19 mouse cellular contexts compared by ENCODE assay signal in genomic region chr10:93177471-93177870, GRCm38 (mm10). TPM values are rescaled to one million over a fixed set of nuclear protein-coding genes. Genes with fewer than 3 reads are reported as not detected.
DNase-seq lines count a peak whose midpoint lies in the region; ATAC-seq and TF ChIP-seq lines count a peak whose summit lies in the region.
"Had no signal": no experiment of that assay in that cellular context is flagged by ENCODE, and none has a peak within 500 bp of the region (broad histone marks: within the 10 kb centered on the region; RNA-seq: fewer than 3 reads in every experiment).

No protein-coding gene starts in this region.

- no peak overlapping the region for H3ac ChIP-seq in myocyte (ENCODE audit: control insufficient read depth, insufficient read length)

- WGBS in heart, postnatal 0 days = 10% methylated on average over 5 of the region's 5 CpGs
- WGBS in lung, postnatal 0 days = 49% methylated on average over 5 of the region's 5 CpGs

- ATAC-seq in heart, postnatal 0 days (ENCODE audit: insufficient read depth, low read depth) = 0 out of 2 replicates have a peak, but pooled peaks have one; percentile 40
- ATAC-seq in lung, postnatal 0 days = no peak
- ATAC-seq: forebrain, embryonic 13.5 days; intestine, embryonic 16.5 days had no signal

- peak overlapping the region; percentile 54 for H3K27ac ChIP-seq in gastrocnemius, adult 2 months
- peak overlapping the region; percentile 85 for H3K27ac ChIP-seq in heart, postnatal 0 days (ENCODE audit: low read depth)
- peak overlapping the region; percentile 28 for H3K27ac ChIP-seq in lung, postnatal 0 days (ENCODE audit: low read length)
- H3K27ac ChIP-seq: forebrain, embryonic 13.5 days; hindbrain, embryonic 15.5 days; midbrain, embryonic 10.5 days; neural tube, embryonic 12.5 days had no signal

- H3K4me2 ChIP-seq in heart, postnatal 0 days (ENCODE audit: low read depth, low read length) = peak overlapping the region; percentile 48
- no peak overlapping the region for H3K4me2 ChIP-seq in lung, postnatal 0 days (replicated peaks; ENCODE audit: low read depth, low read length)
- H3K4me2 ChIP-seq in myocyte (ENCODE audit: low read depth) = peak overlapping the region; percentile 65
- H3K4me2 ChIP-seq: forebrain, embryonic 13.5 days; hindbrain, embryonic 15.5 days; lung, embryonic 14.5 days; neural tube, embryonic 12.5 days had no signal

- intact Hi-C loops in gastrocnemius, adult 2 months (cut with DNase I) = no loop called here

- no peak for TF ChIP-seq CTCF in gastrocnemius, adult 2 months (IDR thresholded peaks at IDR 0.05)
- TF ChIP-seq CTCF in heart, postnatal 0 days (IDR thresholded peaks at IDR 0.05; ENCODE audit: low read depth) = no peak
- no peak for TF ChIP-seq CTCF in lung, postnatal 0 days (IDR thresholded peaks at IDR 0.05)

- no peak for TF ChIP-seq EP300 in heart, postnatal 0 days (IDR thresholded peaks at IDR 0.05; ENCODE audit: low read depth)
- TF ChIP-seq EP300 in lung, postnatal 0 days (IDR thresholded peaks at IDR 0.05) = no peak

- no peak overlapping the region for H3K4me3 ChIP-seq in gastrocnemius, adult 2 months
- no peak overlapping the region for H3K4me3 ChIP-seq in heart, postnatal 0 days (ENCODE audit: low read depth, low read length)
- H3K4me3 ChIP-seq in lung, postnatal 0 days (ENCODE audit: low read depth, low read length) = no peak overlapping the region
- H3K4me3 ChIP-seq in myocyte = no peak overlapping the region
- H3K4me3 ChIP-seq: forebrain, embryonic 13.5 days; hindbrain, embryonic 15.5 days; left cerebral cortex, adult 2 months; midbrain, embryonic 10.5 days; neural tube, embryonic 12.5 days had no signal

- TF ChIP-seq POLR2A in myocyte (IDR thresholded peaks at IDR 0.05; ENCODE audit: insufficient read length, low read depth) = no peak

- H3K9ac ChIP-seq in heart, postnatal 0 days (replicated peaks; ENCODE audit: low read depth, low read length) = no peak overlapping the region
- H3K9ac ChIP-seq in lung, postnatal 0 days (replicated peaks; ENCODE audit: low read depth) = no peak overlapping the region
- H3K9ac ChIP-seq: forebrain, embryonic 13.5 days; hindbrain, embryonic 15.5 days; lung, embryonic 14.5 days; neural tube, embryonic 12.5 days had no signal

- peaks cover 100% of the 10 kb centered on the region for H3K79me2 ChIP-seq in myocyte (ENCODE audit: control insufficient read depth, insufficient read depth)

- peaks cover 7% of the 10 kb centered on the region; the same call in 1 of the 2 replicates for H3K36me3 ChIP-seq in heart, postnatal 0 days (replicated peaks; ENCODE audit: control insufficient read depth, insufficient read depth, low read length)
- no peaks in the 10 kb centered on the region for H3K36me3 ChIP-seq in lung, postnatal 0 days (ENCODE audit: insufficient read depth, low read length)
- H3K36me3 ChIP-seq in myocyte (ENCODE audit: control insufficient read depth, insufficient read depth) = no peaks in the 10 kb centered on the region

- no peaks in the 10 kb centered on the region for H3K27me3 ChIP-seq in heart, postnatal 0 days (ENCODE audit: control insufficient read depth, insufficient read depth, low read length)
- H3K27me3 ChIP-seq in lung, postnatal 0 days (replicated peaks; ENCODE audit: insufficient read depth, low read length) = no peaks in the 10 kb centered on the region
- no peaks in the 10 kb centered on the region for H3K27me3 ChIP-seq in myocyte (ENCODE audit: control insufficient read depth, insufficient read depth, insufficient read length)
- H3K27me3 ChIP-seq: forebrain, embryonic 13.5 days; hindbrain, embryonic 15.5 days; neural tube, embryonic 12.5 days had no signal

- H3K9me3 ChIP-seq in heart, postnatal 0 days (replicated peaks; ENCODE audit: control insufficient read depth, low read length) = no peaks in the 10 kb centered on the region
- no peaks in the 10 kb centered on the region for H3K9me3 ChIP-seq in lung, postnatal 0 days (ENCODE audit: low read length)
- H3K9me3 ChIP-seq: forebrain, embryonic 13.5 days; hindbrain, embryonic 15.5 days; midbrain, embryonic 10.5 days; neural tube, embryonic 12.5 days had no signal

- DNase-seq in gastrocnemius, adult 2 months = no peak
- no peak for DNase-seq in gastrocnemius, adult 8-10 months (ENCODE audit: low spot score in 2 of 2)
- DNase-seq in heart, postnatal 0 days (ENCODE audit: low spot score) = peak; percentile 73
- no peak for DNase-seq in heart, postnatal 4 days
- no peak for DNase-seq in lung, postnatal 0 days (ENCODE audit: low spot score)
- no peak for DNase-seq in lung, postnatal 10 days
- DNase-seq in thymus, adult 18-20 months = no peak
- DNase-seq: adrenal gland, postnatal 10 days; cerebellum, adult 18-20 months; kidney, postnatal 10 days; lung, embryonic 14.5 days; thymus, postnatal 14 days had no signal

- H3K4me1 ChIP-seq in heart, postnatal 0 days (ENCODE audit: control insufficient read depth, insufficient read depth) = peaks cover 36% of the 10 kb centered on the region
- H3K4me1 ChIP-seq in lung, postnatal 0 days (ENCODE audit: insufficient read depth, low read depth, low read length) = no peaks in the 10 kb centered on the region
- H3K4me1 ChIP-seq: midbrain, embryonic 10.5 days; neural tube, embryonic 12.5 days had no signal

TF ChIP-seq in myocyte, 11 proteins besides CTCF, POLR2A, EP300 and RAD21:
- TF ChIP-seq CEBPB (IDR thresholded peaks at IDR 0.05; ENCODE audit: insufficient read depth, poor library complexity, severe bottlenecking) (no peak), E2F4 (IDR thresholded peaks at IDR 0.05; ENCODE audit: insufficient read depth) (no peak), SRF (IDR thresholded peaks at IDR 0.05; ENCODE audit: control insufficient read depth, insufficient read length, low read depth) (no peak), MAX (IDR thresholded peaks at IDR 0.05; ENCODE audit: low read depth) (no peak), POLR2AphosphoS2 (IDR thresholded peaks at IDR 0.05; ENCODE audit: insufficient read length, low read depth) (no peak), REST (IDR thresholded peaks at IDR 0.05; ENCODE audit: insufficient read depth, insufficient read length) (no peak), USF1 (IDR thresholded peaks at IDR 0.05; ENCODE audit: low read depth) (no peak), MYOD1 (IDR thresholded peaks at IDR 0.05; ENCODE audit: control insufficient read depth in 1 of 3, insufficient read length in 2 of 3, low read depth in 2 of 3) (no peak), MYOG (IDR thresholded peaks at IDR 0.05; ENCODE audit: control insufficient read depth in 1 of 3, insufficient read depth in 1 of 3, insufficient read length in 2 of 3, low read depth in 2 of 3) (no peak)

RNA-seq across cellular contexts. Expression of gene Cdk17, which starts 16.8 kb away (rescaled TPM):
- 1 to 10 TPM; 5.4 to 6.1 TPM for total RNA-seq in gastrocnemius, adult 2 months (2021)
- total RNA-seq in gastrocnemius, adult 8-10 months (2022) = 1 to 10 TPM; 3.3 to 6.1 (median 4.2) TPM
- 40.2 and 41.2 TPM in 2 replicates for total RNA-seq in heart, postnatal 0 days (2014; rRNA removed; ENCODE audit: low replicate concordance)
- 11.9 and 12.3 TPM in 2 replicates for polyA plus RNA-seq in heart, postnatal 0 days (2015; fragmentation: Nextera tagmentation; extraction: Ambion mirVana)
- 10 to 100 TPM; 37.5 to 38.0 TPM for total RNA-seq in heart, postnatal 4 days (2021)
- 12.6 and 15.1 TPM in 2 replicates for polyA plus RNA-seq in lung, postnatal 0 days (2015; fragmentation: Nextera tagmentation; extraction: Ambion mirVana)
- polyA plus RNA-seq in myocyte (2012; fragmentation: generic; extraction: Trizol) = 11.8 TPM

Comparison
In these comparisons a context has a peak if more than half of its experiments do, and no peak if none do; other contexts are left out.
1. H3K27ac ChIP-seq: peak in every context shown above with its lines; median percentile 85 in heart, postnatal 0 days; 54 in gastrocnemius, adult 2 months; 28 in lung, postnatal 0 days.